ENCODE assay signal across 9 mouse cellular contexts in genomic region chr6:84018906-84019550, GRCm38 (mm10). TPM values are rescaled to one million over a fixed set of nuclear protein-coding genes. Genes with fewer than 3 reads are reported as not detected.
A peak's percentile ranks its signal among the peaks of the same experiment; 100 is the strongest.
DNase-seq lines count a peak whose midpoint lies in the region; ATAC-seq and TF ChIP-seq lines count a peak whose summit lies in the region.
"Had no signal": no experiment of that assay in that cellular context is flagged by ENCODE, and none has a peak within 500 bp of the region (broad histone marks: within the 10 kb centered on the region; RNA-seq: fewer than 3 reads in every experiment).

No protein-coding gene starts in this region.

- H3K4me2 ChIP-seq in heart, embryonic 15.5 days = peak overlapping the region; percentile 81
- H3K4me2 ChIP-seq in stomach, embryonic 15.5 days = peak overlapping the region; percentile 83

- peak overlapping the region; percentile 53 for H3K9ac ChIP-seq in heart, embryonic 15.5 days
- H3K9ac ChIP-seq in stomach, embryonic 15.5 days = no peak overlapping the region

- H3K27me3 ChIP-seq in heart, embryonic 15.5 days = no peaks in the 10 kb centered on the region
- peaks cover 13% of the 10 kb centered on the region; the same call in 1 of the 2 replicates for H3K27me3 ChIP-seq in stomach, embryonic 15.5 days (replicated peaks)

- DNase-seq in layer of hippocampus, adult 2 months (ENCODE audit: low spot score in 2 of 2) = no peak
- no peak for DNase-seq in layer of hippocampus, adult 9-10 months (ENCODE audit: low spot score)
- peak; percentile 34 for DNase-seq in fat pad, adult 2 months (ENCODE audit: extremely low read depth, low read depth, low spot score)
- peak; percentile 83 for DNase-seq in kidney, postnatal 10 days
- DNase-seq in lung, postnatal 36 days = peak; percentile 71
- DNase-seq in cerebellum, adult 9-10 months = no peak

- no peaks in the 10 kb centered on the region for H3K36me3 ChIP-seq in heart, embryonic 15.5 days
- H3K36me3 ChIP-seq in stomach, embryonic 15.5 days = no peaks in the 10 kb centered on the region

- H3K27ac ChIP-seq in layer of hippocampus, adult 2 months = no peak overlapping the region
- peak overlapping the region; percentile 62 for H3K27ac ChIP-seq in heart, embryonic 15.5 days
- H3K27ac ChIP-seq in stomach, embryonic 15.5 days = no peak overlapping the region

- H3K4me1 ChIP-seq in heart, embryonic 15.5 days (replicated peaks) = peaks cover 53% of the 10 kb centered on the region
- H3K4me1 ChIP-seq in stomach, embryonic 15.5 days = 0 out of 2 replicates have a peak, but pooled peaks cover 8% of the 10 kb centered on the region

- H3K9me3 ChIP-seq in heart, embryonic 15.5 days (replicated peaks) = no peaks in the 10 kb centered on the region
- no peaks in the 10 kb centered on the region for H3K9me3 ChIP-seq in stomach, embryonic 15.5 days

- peak; percentile 15; the same call in 1 of the 2 replicates for TF ChIP-seq CTCF in layer of hippocampus, adult 2 months (conservative IDR thresholded peaks at IDR 0.05)

- peak overlapping the region; percentile 52 for H3K4me3 ChIP-seq in layer of hippocampus, adult 2 months
- H3K4me3 ChIP-seq in heart, embryonic 15.5 days = peak overlapping the region; percentile 47
- H3K4me3 ChIP-seq in stomach, embryonic 15.5 days (replicated peaks) = peak overlapping the region; percentile 38

- ATAC-seq in heart, embryonic 15.5 days (replicated peaks; ENCODE audit: insufficient number of reproducible peaks, insufficient read depth, low FRiP score, low read depth) = peak; percentile 67
- ATAC-seq in stomach, embryonic 15.5 days (ENCODE audit: insufficient read depth, low FRiP score, low read depth) = peak; percentile 52

- WGBS in heart, embryonic 15.5 days = 4% methylated on average over 28 of the region's 28 CpGs
- WGBS in stomach, embryonic 15.5 days = 4% methylated on average over 28 of the region's 28 CpGs

RNA-seq across cellular contexts. Expression of gene Dysf, which starts 10.6 kb away (rescaled TPM):
- total RNA-seq in layer of hippocampus, adult 2 months (2021) = 1 to 10 TPM; 1.6 to 3.6 TPM
- 12.4 and 14.4 TPM in 2 replicates for polyA plus RNA-seq in heart, embryonic 15.5 days (2015; fragmentation: Nextera tagmentation; extraction: Ambion mirVana)
- 8.2 and 8.8 TPM in 2 replicates for polyA plus RNA-seq in stomach, embryonic 15.5 days (2015; fragmentation: Nextera tagmentation; extraction: Ambion mirVana)
- total RNA-seq: hematopoietic stem cell, adult 5-6 weeks had no signal

Comparison
In these comparisons a context has a peak if more than half of its experiments do, and no peak if none do; other contexts are left out.
1. DNase-seq: peak in fat pad, adult 2 months (single experiment), kidney, postnatal 10 days (single experiment) and lung, postnatal 36 days (single experiment); none in layer of hippocampus, adult 2 months (0 of 2), layer of hippocampus, adult 9-10 months (single experiment) and cerebellum, adult 9-10 months (single experiment).
2. Peak in every context shown above with its lines, with median percentiles within 50 percentile points of each other: H3K4me3 ChIP-seq.